Mouse (Mus musculus): ENCODE data around the gene Mettl24.

DNA sequence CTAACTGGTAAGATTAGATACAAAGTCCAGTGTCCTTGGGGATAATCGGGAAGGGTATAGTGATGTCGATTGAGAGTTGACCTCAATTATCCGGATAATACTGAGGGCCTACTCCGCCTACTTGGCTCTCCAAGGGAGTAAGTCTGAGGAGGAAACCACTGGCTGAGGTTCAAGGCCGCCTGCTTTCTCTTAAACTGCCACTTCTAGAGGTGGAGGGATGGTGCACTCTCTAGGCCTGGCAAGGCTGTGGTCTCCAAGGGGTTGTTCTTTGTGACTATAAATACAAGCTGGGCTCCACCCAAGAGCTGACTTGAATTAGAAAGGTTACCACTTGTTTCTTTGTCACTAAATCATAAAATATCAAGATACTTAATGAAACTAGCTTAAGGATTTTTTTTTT lies 157.0 kb downstream of the Mettl24 start:
- no peak for TF ChIP-seq CTCF (IDR thresholded peaks at IDR 0.05; ENCODE audit: control insufficient read depth, insufficient read depth, low read length)
- TF ChIP-seq POLR2A (IDR thresholded peaks at IDR 0.05; ENCODE audit: borderline replicate concordance, control insufficient read depth, low read depth, low read length), result no peak
